Mouse (Mus musculus) 416B (cell line): ENCODE measurements around the gene Svip.

Experiments
- DNase-seq: peaks from one replicate; pipeline ENCODE4 v3.0.0; 2011; ENCODE audit warnings: low read depth

Gene Svip

DNA sequence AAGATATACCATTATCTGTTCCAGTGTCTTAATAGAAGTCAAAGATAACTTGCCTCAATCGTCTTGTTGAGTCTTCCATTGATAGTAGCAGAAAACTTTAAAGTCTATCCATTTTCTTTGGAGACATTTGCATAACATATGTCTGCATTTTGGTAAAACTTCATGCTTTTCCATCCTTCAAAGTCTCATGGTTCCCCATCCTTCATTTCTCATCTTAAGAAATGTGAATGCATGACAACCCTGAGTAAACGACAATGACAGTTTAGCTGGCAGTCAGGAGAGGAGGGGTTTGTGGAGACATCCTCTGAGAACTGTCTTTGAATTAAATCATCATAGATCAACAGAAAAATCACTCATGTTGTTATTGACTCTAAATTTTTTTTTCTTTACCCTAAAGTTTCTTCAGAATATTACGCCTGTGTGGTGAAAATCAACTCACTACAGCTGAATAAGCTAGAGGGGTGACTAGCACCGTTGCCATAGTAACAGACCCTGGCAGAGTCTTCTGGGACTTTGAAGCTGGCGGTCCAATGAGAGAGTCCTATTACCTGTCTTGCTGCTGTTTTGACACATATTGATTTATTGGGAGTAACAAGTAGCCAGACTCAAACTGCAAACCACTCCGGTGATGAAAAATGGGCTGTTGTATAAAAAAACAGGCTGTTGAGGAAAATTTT lies 45.0 kb downstream of the Svip start:
- no peak for DNase-seq

DNA sequence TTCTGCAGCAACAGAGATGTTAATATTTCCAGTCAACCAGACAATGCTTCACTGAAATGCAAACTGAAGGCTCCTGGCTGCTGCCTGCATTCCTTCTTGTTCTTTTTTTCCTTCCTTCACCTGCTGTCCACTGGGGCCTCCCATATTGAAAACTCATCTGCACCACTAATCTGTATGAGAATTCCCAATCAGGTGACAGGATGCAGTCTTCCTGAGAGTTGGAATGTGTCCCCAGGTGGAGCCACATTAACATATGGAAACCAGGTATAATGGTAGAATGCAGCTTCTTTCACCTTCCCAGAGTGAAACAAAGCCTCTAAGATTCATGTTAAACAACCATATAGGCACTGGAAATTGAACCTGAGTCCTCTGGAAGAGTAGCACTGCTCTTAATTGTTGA lies 48.1 kb downstream of the Svip start:
- DNase-seq, result no peak

DNA sequence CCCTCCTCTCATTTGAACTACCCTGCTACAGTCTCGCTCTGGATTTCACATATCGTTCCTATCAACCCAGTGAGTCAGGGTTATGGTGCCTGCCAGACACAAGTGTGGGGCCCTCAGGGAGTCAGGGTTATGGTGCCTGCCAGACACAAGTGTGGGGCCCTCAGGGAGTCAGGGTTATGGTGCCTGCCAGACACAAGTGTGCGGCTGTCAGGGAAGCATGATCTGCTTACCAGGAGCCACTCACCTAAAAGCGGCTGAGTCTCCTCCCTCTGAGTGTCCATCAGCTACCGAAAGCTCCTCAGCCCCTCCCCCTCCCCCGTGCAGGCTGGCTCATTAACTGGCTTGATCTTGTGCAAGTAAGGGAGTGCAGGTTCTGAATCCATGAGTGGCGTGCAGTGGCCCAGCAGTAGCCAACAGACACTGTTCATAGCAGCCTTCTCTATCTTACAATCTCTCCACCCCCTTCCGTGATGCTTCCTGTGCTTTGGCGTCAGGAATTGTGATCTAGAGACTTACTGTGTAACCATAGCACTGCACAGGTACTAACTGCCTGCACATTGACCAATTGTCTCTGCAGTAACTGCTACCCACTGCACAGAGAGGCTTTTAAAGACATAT lies 50.3 kb downstream of the Svip start:
- DNase-seq, result peak; percentile 16
